Mouse (Mus musculus) mesoderm, embryonic 11.5 days (tissue): Measurements from ENCODE around the gene Abr.

Source experiments
- DNase-seq: peaks from one replicate; pipeline ENCODE4 v3.0.0-alpha.2; 2012; ENCODE audit warnings: low read depth, low spot score

Gene Abr

DNA sequence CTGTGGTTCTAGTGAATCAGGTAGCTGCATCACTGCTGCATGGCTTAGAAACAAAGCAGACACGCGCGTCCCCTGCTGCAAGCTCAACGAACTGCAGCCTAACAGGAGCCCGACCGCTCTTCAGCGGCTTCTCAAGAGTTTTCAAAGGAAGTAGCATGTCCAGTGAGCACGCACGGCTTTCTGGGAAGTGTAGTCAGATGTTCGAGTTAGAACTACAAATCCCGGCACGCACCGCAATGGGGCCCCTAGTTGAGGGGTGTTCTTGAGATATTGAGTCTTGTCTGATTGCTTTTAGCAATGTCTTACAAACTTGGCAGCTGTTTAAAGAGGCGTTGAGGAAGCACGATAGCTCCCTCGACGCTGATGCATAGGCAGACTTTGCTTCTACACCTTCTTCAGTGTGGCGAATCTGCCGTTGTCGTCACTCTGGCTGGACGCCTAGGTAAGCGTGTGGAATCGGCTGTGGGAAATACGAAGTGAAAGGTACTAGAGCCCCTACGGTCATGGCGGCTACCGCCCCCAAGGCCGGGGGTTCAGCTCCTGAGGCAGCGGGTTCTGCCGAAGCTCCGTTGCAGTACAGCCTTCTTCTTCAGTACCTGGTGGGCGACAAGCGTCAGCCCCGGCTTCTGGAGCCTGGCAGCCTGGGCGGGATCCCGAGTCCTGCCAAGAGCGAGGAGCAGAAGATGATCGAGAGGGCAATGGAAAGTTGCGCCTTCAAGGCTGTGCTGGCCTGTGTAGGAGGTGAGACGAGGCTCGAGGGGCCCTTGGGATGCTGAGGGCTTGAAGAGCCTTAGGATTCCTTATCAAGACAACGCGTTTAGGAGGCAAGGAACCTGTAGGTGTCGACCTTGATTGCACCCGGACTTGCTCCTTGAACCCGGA lies 215.2 kb downstream of the Abr start, which contains the start of gene Timm22:
Gene Timm22 (plus strand): TSS at position 251 of the 882 bp plus-strand sequence.
- DNase-seq, result peak; percentile 98

DNA sequence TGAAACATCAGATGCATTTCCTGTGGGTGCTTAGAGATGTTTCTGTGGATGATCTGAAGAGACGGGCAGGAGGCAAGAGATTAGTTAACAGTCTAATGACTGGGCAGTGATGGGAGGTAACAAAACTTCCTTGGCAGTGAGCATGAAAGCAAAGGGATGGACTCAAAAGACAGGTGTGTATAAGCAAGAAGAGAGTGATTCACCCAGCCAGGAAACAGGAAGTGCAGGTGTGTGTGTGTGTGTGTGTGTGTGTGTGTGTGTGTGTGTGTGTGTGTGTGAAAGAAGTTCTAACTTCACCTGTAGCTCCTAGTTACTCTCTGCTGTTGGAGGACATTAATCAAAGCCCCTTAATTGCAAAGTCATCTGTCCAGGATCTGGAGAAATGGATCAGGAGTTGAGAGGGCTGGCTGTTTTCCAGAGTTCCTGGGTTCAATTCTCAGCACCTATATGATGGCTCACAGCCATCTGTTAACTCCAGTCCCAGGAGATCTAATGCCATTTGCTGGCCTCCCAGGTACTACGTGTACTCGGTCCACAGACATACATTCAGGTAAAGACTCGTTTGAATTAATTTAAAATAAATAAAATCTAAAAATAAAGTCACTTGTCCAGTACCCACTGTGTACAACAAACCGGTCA lies 216.4 kb downstream of the Abr start:
- DNase-seq, result no peak

DNA sequence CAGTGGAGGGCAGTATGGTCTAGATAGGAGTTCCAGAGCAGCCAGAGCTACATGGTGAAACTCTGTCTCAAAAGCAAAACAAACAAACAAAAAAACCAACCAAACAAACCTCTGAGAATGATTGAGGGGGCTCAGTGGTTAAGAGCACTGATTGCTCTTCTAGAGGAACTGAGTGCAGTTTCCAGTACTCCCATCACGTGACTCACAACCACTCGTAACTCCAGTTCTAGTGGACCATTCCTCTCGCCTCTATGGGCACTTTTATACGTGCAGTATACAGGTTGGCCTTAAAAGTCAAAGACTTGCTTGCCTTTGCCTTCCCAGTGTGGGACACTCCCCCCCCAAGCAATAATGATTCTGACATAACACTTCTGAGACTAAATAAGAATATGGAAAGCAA lies 217.0 kb downstream of the Abr start:
- DNase-seq, result no peak

DNA sequence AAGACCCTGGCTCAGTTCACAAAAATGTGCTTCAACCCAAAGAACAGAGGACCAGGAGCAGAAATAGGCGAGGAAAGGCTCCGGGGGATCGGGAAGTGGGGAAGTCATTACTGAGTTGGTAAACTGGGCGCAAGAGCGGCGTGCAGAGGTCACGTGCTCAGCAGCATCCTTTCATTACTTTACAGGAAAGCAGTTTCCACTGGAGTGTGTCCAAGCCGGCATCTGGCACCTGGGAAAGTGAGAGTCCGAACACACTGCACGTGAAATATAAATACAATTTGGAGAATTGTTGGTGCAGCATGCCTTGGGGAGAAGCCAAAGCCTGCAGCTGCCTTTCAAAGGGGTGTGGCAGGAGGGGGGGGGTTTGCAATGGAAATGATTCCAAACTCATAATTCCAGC lies 220.7 kb downstream of the Abr start:
- no peak for DNase-seq

DNA sequence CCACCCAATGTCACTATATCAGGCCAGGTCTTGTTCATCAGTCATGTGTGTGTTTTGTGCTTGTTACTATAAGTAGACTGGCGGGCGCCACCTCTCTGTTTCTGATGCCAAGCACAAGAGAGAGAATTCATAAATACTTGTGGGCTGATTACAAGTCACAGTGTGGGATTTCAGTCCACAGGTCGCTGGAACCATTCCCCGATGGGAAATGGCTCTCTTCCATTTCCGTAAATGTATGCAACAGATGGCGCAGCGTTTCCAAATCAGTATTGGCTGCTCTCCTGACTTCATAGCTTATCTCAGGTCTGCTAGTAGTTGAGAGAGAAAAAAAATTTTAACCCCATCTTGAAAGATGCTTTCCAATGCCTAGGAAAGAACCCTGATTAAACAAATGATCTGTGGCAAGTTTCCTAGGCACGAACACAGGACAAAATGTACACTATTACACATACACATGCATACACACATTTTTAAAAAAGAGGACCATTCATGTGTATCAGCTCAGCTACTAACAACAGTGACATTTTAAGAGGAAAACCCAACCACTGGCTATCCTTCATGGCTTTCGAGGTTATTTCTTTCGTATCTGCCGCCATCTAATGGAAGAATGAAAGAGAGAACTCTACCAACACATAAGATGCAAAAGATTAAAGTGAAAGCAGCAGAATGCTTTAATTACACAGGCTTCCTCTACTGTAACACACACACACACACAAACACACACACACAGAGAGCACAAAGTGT lies 222.4 kb downstream of the Abr start:
- no peak for DNase-seq

DNA sequence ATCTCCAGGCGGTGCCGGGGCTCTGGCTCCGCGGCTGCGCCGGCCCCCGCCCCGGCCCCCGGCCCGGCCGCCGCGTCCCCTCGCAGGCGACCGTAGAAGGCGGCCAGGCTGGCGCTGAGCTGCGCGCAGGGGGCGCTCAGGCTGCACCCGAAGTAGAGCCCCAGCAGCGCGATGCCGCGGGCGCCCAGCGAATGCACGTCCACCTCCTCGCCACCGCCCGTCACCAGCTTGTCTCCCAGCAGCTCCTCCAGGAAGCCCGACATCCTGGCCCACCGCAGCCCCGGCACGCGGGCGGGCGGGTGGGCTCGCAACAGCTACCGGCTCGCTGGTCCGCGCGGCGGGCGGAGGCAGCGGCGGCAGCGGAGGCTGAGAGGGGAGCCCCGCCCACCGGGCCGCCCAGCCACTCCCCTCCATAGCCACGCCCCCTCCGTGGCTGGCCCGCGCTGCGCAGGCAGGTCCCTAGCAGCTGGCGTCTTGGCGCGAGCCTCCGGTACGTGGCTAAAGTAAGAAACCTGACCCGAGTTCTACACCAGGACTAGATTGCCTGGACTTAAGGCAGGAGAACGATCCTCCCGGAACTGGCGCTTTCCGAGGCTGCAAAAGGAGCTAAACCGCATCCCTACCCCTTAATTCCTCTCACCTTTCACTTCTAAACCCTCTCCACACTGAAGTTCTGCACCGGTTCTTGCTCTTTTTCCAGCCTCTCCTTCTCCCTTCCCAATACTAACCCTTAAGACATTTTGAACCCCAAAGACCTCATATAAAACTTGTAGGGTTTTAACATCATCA lies 223.1 kb downstream of the Abr start, which contains the start of gene Nxn:
Gene Nxn (minus strand): TSS at position 343 of the 789 bp plus-strand sequence.
- peak; percentile 93 for DNase-seq

DNA sequence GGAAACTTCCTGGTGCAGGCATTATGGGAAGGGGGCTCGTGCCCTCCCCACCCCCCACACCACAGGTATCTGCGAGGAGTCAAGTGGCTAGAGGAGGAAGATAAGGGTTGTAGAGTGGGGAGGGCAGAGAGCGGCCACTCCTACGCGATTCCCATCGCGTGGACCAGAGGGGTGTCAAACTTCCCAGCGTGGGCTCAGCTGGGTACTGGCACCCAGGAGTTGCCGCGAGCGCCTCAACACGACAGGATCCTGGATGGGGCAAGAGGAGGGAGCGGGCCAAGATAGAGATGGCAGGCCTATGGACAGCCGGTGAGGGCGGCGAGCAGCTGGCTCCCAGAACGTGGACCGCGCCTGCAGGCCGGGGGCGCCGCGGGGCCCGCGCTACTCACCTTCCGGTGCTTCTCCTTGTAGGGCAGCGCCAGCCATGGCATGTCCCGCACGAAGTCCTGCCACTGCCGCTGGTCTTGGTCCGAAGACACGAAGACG lies 223.8 kb downstream of the Abr start:
- peak; percentile 56 for DNase-seq

DNA sequence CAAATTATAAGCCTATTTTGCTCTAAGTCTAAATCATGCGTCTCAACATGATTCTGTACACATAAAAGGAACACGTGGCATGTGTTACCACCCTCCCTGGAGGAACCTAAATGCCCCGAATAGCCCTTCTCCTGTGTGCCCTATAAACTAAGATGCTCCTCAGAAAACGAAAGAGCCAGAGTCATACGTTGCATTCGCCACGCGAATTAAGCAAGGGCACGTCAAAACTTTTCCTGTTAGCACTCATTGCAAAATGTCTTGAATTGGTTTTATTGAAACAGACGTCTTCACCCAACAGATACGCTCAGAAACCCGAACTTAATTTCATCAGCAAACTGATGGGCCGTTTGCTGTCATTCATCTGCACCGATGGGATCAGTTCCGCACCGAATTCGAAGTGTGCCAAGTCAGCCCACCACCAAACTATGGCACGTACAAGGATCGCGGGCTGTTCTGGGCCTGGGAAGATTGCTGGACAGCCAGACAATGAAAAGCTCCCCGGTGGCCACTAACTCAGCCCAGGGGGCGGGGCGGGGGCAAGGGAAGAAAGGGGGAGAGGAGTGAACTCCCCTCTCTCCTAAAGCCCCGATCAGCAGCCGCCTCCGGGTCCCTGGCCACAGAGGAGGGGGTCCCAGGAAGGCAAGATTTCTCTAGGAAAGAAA lies 224.3 kb downstream of the Abr start:
- peak; percentile 80 for DNase-seq

DNA sequence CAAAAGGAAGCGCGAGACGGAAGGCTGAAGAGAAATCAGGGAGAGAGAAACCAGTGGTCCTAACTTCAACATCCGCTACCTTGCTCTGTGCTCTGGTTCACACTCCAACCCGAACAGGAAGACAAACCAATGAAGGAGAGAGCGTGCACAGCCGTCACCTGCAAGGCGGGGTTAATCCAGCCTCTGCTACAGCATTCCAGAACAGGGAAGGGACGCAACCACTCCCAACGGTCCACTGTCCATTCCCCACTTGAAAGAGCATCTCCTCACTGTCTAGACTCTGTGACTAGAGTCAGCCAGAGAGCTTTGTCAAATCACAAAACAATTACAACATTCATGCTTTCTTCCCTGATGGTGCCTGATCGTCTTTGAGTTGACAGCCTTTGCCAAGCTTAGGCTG lies 229.1 kb downstream of the Abr start:
- DNase-seq, result no peak

DNA sequence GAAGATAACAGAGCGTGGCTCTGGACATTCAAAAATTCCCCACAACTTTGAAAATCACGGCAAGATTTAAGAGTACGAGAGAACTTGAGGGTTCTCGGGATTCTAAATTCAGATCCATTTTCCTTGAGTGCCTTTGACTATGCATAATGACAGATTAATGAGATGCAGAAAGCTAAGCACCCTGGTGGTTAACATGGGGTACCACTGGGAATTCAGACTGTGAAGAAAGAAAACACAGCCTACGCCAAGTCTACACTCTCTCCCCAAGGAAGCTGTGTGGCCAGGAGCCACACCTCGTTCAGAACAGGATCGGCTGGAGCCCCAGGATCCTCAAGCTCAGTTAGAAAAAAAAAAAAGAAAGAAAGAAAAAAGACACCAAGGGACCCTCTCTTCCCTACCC lies 229.6 kb downstream of the Abr start:
- no peak for DNase-seq

DNA sequence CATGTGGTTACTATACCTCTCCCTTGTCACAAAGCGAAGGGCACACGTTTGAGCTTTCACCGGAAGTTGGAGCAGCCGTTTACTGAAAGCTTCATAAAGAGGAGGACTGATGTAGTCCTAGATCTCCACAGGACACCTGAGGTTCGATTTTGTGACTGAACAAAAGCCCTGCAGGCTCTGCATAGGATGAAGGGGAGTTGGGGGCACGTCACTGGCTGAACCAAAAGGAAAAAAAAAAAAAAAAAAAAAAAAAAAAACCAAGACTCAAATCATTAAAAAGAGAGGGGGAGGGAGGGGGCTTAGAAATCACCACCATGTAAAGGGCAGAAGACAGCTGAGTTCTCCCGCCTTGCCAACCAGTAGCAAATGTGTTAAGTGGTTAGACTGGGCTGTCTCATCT lies 233.4 kb downstream of the Abr start:
- no peak for DNase-seq

DNA sequence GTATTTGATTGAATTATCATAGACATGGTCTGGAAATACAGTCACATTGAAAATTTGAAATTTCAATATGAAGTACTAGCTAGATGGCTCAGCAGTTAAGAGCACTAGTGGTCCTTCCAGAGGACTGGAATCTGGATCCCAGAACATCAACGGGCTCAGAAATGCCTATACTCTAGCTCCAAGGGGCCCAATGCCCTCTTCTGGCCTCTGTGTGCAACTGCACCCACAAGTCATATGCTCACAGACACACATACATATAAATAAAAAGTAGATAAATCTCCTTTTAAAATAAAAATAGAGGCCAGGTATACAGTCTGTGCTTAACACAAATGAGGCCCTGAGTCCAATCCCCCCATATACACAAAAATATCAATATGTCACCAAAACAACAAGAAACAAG lies 235.0 kb downstream of the Abr start:
- no peak for DNase-seq

DNA sequence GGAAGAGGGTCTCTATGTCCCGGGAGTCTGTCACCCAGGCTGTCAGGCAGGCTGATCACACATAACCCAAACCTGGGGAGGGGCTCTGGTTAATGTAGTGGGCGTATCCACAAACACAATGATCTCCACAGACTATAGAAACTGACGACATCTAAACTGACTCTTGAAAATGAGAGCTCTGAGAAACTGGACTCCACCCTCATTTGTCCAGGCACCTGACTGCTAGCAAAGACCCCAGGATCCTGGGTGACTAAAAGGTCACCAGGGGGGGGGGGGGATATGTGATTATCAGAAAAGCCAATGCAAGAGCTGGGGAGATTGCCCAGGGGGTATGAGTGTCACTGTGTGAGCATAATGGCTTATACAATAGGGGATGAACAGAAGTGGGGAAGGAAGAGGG lies 236.4 kb downstream of the Abr start:
- DNase-seq, result no peak

DNA sequence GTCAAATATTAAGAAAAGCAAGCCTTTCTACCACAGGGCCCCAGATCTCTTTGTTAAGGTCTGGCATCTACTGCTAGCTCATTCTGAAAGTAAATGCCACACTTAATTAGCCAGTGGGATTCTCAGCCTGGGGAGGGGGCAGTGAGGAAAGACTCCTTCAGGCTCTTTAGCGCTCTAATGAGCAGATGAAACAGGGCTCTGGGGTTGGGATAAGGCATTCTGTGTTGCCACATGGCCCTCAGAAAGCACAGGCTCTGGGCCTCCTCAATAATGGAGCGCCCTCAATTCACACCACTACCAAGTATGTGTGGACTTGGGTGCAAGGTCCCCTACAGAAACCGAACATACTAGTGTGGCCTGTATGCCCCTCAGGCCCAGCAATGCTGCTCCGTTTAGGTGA lies 237.1 kb downstream of the Abr start:
- DNase-seq, result no peak

DNA sequence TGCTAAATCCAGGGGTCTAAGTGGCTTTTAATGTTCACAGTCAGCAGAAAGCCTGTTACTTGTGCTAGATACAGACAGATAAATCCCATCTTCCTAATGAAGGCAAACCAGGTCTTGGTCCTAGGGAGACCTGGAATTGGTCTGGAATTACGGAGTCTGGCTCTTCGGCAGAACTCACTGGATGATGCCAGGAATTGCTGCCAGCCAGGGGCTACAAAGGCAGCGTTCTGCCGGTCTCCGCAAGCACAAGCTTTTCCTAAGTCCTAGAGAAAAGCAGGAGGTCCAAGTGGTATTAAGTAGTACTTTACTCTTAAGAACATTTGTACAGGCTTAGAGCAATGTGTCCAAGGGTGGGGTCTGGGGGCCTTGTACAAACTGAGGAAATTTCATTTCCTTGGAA lies 237.8 kb downstream of the Abr start:
- DNase-seq, result no peak

DNA sequence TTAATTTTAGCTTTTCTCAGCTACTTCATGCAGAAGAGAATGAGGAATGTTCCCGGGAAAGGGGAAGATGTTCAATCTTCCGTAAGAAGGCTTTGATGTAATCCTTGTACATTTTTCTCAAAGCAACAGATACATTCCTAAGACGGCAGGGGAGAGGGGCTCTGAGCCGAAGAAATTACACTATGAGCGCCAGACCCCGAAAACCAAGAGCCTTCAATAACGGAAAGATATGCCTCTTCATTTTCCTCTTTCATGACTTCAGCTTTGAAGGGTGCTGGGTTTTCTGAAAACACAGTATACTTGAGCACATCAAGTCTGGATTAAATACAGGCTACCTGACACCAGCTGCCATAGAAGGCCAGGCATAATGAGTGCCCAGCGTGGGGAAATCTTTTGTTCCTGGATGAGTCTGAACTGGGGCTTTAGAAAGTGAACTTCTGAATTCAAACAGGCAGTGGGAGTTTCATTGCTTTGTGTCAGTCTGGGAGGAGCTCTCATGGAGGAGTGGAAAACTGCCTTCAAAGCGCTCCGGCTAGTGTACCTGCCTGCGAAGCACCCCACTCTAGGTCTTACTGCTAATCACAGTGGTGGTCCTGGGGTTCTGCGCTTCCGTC lies 239.3 kb downstream of the Abr start:
- DNase-seq, result peak; percentile 52

DNA sequence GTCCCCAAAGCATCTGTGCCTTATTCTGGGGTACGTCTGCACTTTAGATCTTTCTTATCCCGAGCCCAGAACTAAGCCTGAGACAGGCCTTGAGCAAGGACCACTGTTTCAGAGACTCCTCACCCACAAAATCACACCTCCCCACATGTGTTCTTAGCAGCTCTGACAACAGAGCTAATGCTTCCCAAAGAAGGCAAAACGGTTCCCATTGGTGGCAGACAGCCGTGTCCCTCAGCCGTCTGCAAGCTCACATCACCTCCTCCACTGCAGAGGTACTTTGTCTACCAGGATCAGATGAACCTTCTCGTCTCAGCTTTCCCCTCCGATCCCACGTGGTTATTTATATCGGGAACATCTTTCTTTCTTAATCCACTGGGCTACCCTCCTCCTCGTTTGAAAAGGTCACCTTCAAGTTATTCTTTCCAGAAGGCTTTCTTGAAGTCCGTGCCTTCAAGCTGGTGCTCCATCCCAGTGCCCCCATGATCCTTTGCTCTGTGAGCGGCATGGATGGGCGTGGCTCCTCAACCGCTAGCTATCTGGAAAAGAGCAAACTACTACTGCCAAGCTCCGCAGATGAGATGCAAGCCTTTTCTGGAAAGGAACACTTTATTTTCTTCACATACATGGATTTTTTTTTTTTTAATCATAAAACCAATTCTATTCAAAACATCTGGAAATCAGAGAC lies 240.8 kb downstream of the Abr start:
- DNase-seq, result no peak

DNA sequence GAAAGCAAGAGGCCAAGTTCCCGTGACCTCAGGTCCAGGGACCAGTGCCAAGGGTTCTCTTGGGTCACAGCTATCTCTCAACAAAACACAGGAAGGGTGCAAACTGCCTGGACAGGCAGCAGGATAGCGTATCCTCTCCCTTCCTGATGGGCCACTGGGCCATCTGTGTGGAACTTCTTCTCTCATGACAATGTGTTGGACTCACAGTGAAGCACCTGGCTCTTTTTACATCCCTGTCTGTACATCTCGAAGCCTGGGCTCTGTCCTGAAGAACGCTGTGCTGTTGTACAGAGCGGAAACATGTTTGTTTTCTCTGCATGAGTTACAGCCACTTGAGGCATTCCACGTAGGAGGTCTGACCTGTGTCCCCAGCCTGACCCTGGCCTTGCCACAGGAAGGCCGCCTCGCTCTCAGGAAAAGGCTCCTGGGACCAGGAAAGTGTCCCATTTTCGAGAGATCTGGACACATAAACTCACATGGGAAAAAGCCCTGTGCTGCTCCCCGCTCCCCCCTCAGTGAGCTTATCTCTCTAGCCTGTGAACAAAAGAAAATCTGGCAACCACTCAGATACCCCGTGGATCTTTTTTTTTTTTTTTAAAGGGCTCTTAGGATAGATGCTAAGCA lies 242.1 kb downstream of the Abr start:
- DNase-seq, result peak; percentile 78

DNA sequence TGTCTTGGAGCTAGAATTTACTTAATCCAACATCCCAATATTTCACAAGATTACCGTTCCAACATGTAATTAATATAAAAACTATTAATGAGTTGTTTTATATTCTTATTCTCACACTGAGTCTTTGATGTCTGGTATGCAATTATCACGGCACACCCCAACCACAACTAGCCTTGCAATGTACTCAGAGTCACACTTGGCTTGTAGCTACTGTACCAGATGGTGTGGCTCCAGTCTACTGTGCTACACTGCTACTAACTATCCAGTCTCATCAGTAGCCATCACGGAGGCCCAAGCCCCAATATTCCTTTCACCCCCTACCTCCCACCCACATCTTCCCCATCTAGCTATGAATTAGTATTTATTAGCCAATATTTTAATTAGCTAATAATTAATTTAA lies 245.7 kb downstream of the Abr start:
- no peak for DNase-seq
